Mouse (Mus musculus): ENCODE data around the gene Ddx43. TPM values are rescaled to one million over a fixed set of nuclear protein-coding genes. Genes with fewer than 3 reads are reported as not detected.

The Ddx43 gene
- polyA plus RNA-seq, 1 experiment from 2014 or later: 0.17 TPM

- Histone ChIP-seq H3K4me3 (ENCODE audit: low read depth, low read length) (no peak overlapping the region), H3K4me1 (ENCODE audit: control insufficient read depth, insufficient read depth, low read length) (no peaks in the 10 kb centered on the region)
- no peak for ATAC-seq (ENCODE audit: insufficient number of reproducible peaks, low FRiP score, low TSS enrichment, low read depth)
These were observed 26.8 kb upstream of the Ddx43 start for GRCm38 (mm10) chr9:78368671-78369293.

GRCm38 (mm10) chr9:78369349-78369748 lies 26.2 kb upstream of the Ddx43 start:
- H3K9ac ChIP-seq (ENCODE audit: low read length): no peak overlapping the region
- ATAC-seq (ENCODE audit: insufficient number of reproducible peaks, low FRiP score, low TSS enrichment, low read depth) (no peak), DNase-seq (ENCODE audit: low spot score) (no peak)
- no peaks in the 10 kb centered on the region for H3K4me1 ChIP-seq (ENCODE audit: control insufficient read depth, insufficient read depth, low read length)
- WGBS: 80% methylated on average over 2 of the region's 2 CpGs
- no peaks in the 10 kb centered on the region for H3K36me3 ChIP-seq (ENCODE audit: control insufficient read depth, insufficient read depth, low read length)
- no peak overlapping the region for H3K4me2 ChIP-seq (ENCODE audit: low read depth, severe bottlenecking)
- H3K27me3 ChIP-seq (ENCODE audit: control insufficient read depth, insufficient read depth, low read length): no peaks in the 10 kb centered on the region
- no peak overlapping the region for H3K27ac ChIP-seq (replicated peaks; ENCODE audit: low read depth, low read length)
- H3K9me3 ChIP-seq (ENCODE audit: control insufficient read depth, low read length): no peaks in the 10 kb centered on the region
- no peak overlapping the region for H3K4me3 ChIP-seq (ENCODE audit: low read depth, low read length)

More at GRCm38 (mm10) chr9:78368671-78369293, 26.8 kb upstream of the Ddx43 start:
- Histone ChIP-seq H3K9ac (ENCODE audit: low read length) (no peak overlapping the region), H3K9me3 (ENCODE audit: control insufficient read depth, low read length) (no peaks in the 10 kb centered on the region), H3K36me3 (ENCODE audit: control insufficient read depth, insufficient read depth, low read length) (no peaks in the 10 kb centered on the region), H3K27ac (replicated peaks; ENCODE audit: low read depth, low read length) (no peak overlapping the region), H3K4me2 (ENCODE audit: low read depth, severe bottlenecking) (no peak overlapping the region), H3K27me3 (ENCODE audit: control insufficient read depth, insufficient read depth, low read length) (no peaks in the 10 kb centered on the region)
- no peak for DNase-seq (ENCODE audit: low spot score)
- 59% methylated on average over 3 of the region's 3 CpGs for WGBS

- no peak for ATAC-seq (ENCODE audit: insufficient number of reproducible peaks, low FRiP score, low TSS enrichment, low read depth)
- H3K27ac ChIP-seq (replicated peaks; ENCODE audit: low read depth, low read length): no peak overlapping the region
- no peaks in the 10 kb centered on the region for H3K9me3 ChIP-seq (ENCODE audit: control insufficient read depth, low read length)
- no peaks in the 10 kb centered on the region for H3K4me1 ChIP-seq (ENCODE audit: control insufficient read depth, insufficient read depth, low read length)
- no peaks in the 10 kb centered on the region for H3K36me3 ChIP-seq (ENCODE audit: control insufficient read depth, insufficient read depth, low read length)
- H3K9ac ChIP-seq (ENCODE audit: low read length): no peak overlapping the region
- no peaks in the 10 kb centered on the region for H3K27me3 ChIP-seq (ENCODE audit: control insufficient read depth, insufficient read depth, low read length)
- no peak for DNase-seq (ENCODE audit: low spot score)
- no peak overlapping the region for H3K4me2 ChIP-seq (ENCODE audit: low read depth, severe bottlenecking)
- H3K4me3 ChIP-seq (ENCODE audit: low read depth, low read length): no peak overlapping the region
- WGBS: 89% methylated on average over 7 of the region's 7 CpGs
These were observed 25.8 kb upstream of the Ddx43 start for GRCm38 (mm10) chr9:78369786-78370185.

- H3K4me1 ChIP-seq (ENCODE audit: control insufficient read depth, insufficient read depth, low read length): no peaks in the 10 kb centered on the region
- ATAC-seq (ENCODE audit: insufficient number of reproducible peaks, low FRiP score, low TSS enrichment, low read depth): no peak
- H3K27me3 ChIP-seq (ENCODE audit: control insufficient read depth, insufficient read depth, low read length): no peaks in the 10 kb centered on the region
- 95% methylated on average over 3 of the region's 3 CpGs for WGBS
- no peak overlapping the region for H3K4me3 ChIP-seq (ENCODE audit: low read depth, low read length)
- H3K9ac ChIP-seq (ENCODE audit: low read length): no peak overlapping the region
- H3K36me3 ChIP-seq (ENCODE audit: control insufficient read depth, insufficient read depth, low read length): no peaks in the 10 kb centered on the region
- H3K4me2 ChIP-seq (ENCODE audit: low read depth, severe bottlenecking): no peak overlapping the region
- no peaks in the 10 kb centered on the region for H3K9me3 ChIP-seq (ENCODE audit: control insufficient read depth, low read length)
- DNase-seq (ENCODE audit: low spot score): no peak
- H3K27ac ChIP-seq (replicated peaks; ENCODE audit: low read depth, low read length): no peak overlapping the region
These were observed 24.1 kb upstream of the Ddx43 start for GRCm38 (mm10) chr9:78371441-78371840.

- no peak for ATAC-seq (ENCODE audit: insufficient number of reproducible peaks, low FRiP score, low TSS enrichment, low read depth)
- H3K4me3 ChIP-seq (ENCODE audit: low read depth, low read length): no peak overlapping the region
- WGBS: 85% methylated on average over 10 of the region's 10 CpGs
These were observed 22.6 kb upstream of the Ddx43 start for GRCm38 (mm10) chr9:78372827-78373504.

GRCm38 (mm10) chr9:78374397-78374796 lies 21.2 kb upstream of the Ddx43 start:
- Histone ChIP-seq H3K36me3 (ENCODE audit: control insufficient read depth, insufficient read depth, low read length) (no peaks in the 10 kb centered on the region), H3K9me3 (ENCODE audit: control insufficient read depth, low read length) (no peaks in the 10 kb centered on the region), H3K27ac (replicated peaks; ENCODE audit: low read depth, low read length) (no peak overlapping the region), H3K9ac (ENCODE audit: low read length) (no peak overlapping the region), H3K4me1 (ENCODE audit: control insufficient read depth, insufficient read depth, low read length) (peaks cover 3% of the 10 kb centered on the region; the same call in 1 of the 2 replicates), H3K27me3 (ENCODE audit: control insufficient read depth, insufficient read depth, low read length) (no peaks in the 10 kb centered on the region), H3K4me3 (ENCODE audit: low read depth, low read length) (no peak overlapping the region), H3K4me2 (ENCODE audit: low read depth, severe bottlenecking) (no peak overlapping the region)
- DNase-seq (ENCODE audit: low spot score) (no peak), ATAC-seq (ENCODE audit: insufficient number of reproducible peaks, low FRiP score, low TSS enrichment, low read depth) (no peak)
- WGBS: 38% methylated on average over 5 of the region's 5 CpGs

More at GRCm38 (mm10) chr9:78372827-78373504, 22.6 kb upstream of the Ddx43 start:
- Histone ChIP-seq H3K9me3 (ENCODE audit: control insufficient read depth, low read length) (no peaks in the 10 kb centered on the region), H3K9ac (ENCODE audit: low read length) (no peak overlapping the region), H3K4me1 (ENCODE audit: control insufficient read depth, insufficient read depth, low read length) (peaks cover 3% of the 10 kb centered on the region; the same call in 1 of the 2 replicates), H3K27me3 (ENCODE audit: control insufficient read depth, insufficient read depth, low read length) (no peaks in the 10 kb centered on the region), H3K36me3 (ENCODE audit: control insufficient read depth, insufficient read depth, low read length) (no peaks in the 10 kb centered on the region), H3K4me2 (ENCODE audit: low read depth, severe bottlenecking) (no peak overlapping the region), H3K27ac (replicated peaks; ENCODE audit: low read depth, low read length) (no peak overlapping the region)
- no peak for DNase-seq (ENCODE audit: low spot score)

GRCm38 (mm10) chr9:78374885-78375389 lies 20.6 kb upstream of the Ddx43 start:
- H3K27ac ChIP-seq (replicated peaks; ENCODE audit: low read depth, low read length): no peak overlapping the region
- H3K36me3 ChIP-seq (ENCODE audit: control insufficient read depth, insufficient read depth, low read length): no peaks in the 10 kb centered on the region
- DNase-seq (ENCODE audit: low spot score) (no peak), ATAC-seq (ENCODE audit: insufficient number of reproducible peaks, low FRiP score, low TSS enrichment, low read depth) (no peak)
- H3K4me2 ChIP-seq (ENCODE audit: low read depth, severe bottlenecking): no peak overlapping the region
- no peak overlapping the region for H3K9ac ChIP-seq (ENCODE audit: low read length)
- no peaks in the 10 kb centered on the region for H3K27me3 ChIP-seq (ENCODE audit: control insufficient read depth, insufficient read depth, low read length)
- WGBS: 85% methylated on average over 1 of the region's 1 CpGs
- no peaks in the 10 kb centered on the region for H3K9me3 ChIP-seq (ENCODE audit: control insufficient read depth, low read length)
- H3K4me1 ChIP-seq (ENCODE audit: control insufficient read depth, insufficient read depth, low read length): peaks cover 3% of the 10 kb centered on the region; the same call in 1 of the 2 replicates
- no peak overlapping the region for H3K4me3 ChIP-seq (ENCODE audit: low read depth, low read length)

GRCm38 (mm10) chr9:78375486-78375885 lies 20.1 kb upstream of the Ddx43 start:
- DNase-seq (ENCODE audit: low spot score) (no peak), ATAC-seq (ENCODE audit: insufficient number of reproducible peaks, low FRiP score, low TSS enrichment, low read depth) (no peak)
- no peaks in the 10 kb centered on the region for H3K36me3 ChIP-seq (ENCODE audit: control insufficient read depth, insufficient read depth, low read length)
- no peak overlapping the region for H3K4me3 ChIP-seq (ENCODE audit: low read depth, low read length)
- no peak overlapping the region for H3K9ac ChIP-seq (ENCODE audit: low read length)
- H3K4me1 ChIP-seq (ENCODE audit: control insufficient read depth, insufficient read depth, low read length): peaks cover 3% of the 10 kb centered on the region; the same call in 1 of the 2 replicates
- H3K27ac ChIP-seq (replicated peaks; ENCODE audit: low read depth, low read length): no peak overlapping the region
- WGBS: 59% methylated on average over 4 of the region's 4 CpGs
- no peak overlapping the region for H3K4me2 ChIP-seq (ENCODE audit: low read depth, severe bottlenecking)
- H3K9me3 ChIP-seq (ENCODE audit: control insufficient read depth, low read length): no peaks in the 10 kb centered on the region
- no peaks in the 10 kb centered on the region for H3K27me3 ChIP-seq (ENCODE audit: control insufficient read depth, insufficient read depth, low read length)

All from limb, embryonic 11.5 days (tissue).